9 mouse cellular contexts compared by ENCODE assay signal in genomic region chr19:10022414-10023303, GRCm38 (mm10). TPM values are rescaled to one million over a fixed set of nuclear protein-coding genes. Genes with fewer than 3 reads are reported as not detected.
A peak's percentile ranks its signal among the peaks of the same experiment; 100 is the strongest.
DNase-seq lines count a peak whose midpoint lies in the region; ATAC-seq lines count a peak whose summit lies in the region.
"Had no signal": no experiment of that assay in that cellular context is flagged by ENCODE, and none has a peak within 500 bp of the region (broad histone marks: within the 10 kb centered on the region; RNA-seq: fewer than 3 reads in every experiment).

No protein-coding gene starts in this region.

- no peak for ATAC-seq in hindbrain, embryonic 11.5 days (ENCODE audit: low FRiP score)
- ATAC-seq in kidney, embryonic 14.5 days (ENCODE audit: low FRiP score, low TSS enrichment) = no peak
- no peak for ATAC-seq in liver, embryonic 13.5 days (ENCODE audit: low read depth)
- no peak for ATAC-seq in stomach, embryonic 14.5 days (ENCODE audit: insufficient number of reproducible peaks, insufficient read depth, low FRiP score, low read depth)

- peaks cover 61% of the 10 kb centered on the region for H3K4me1 ChIP-seq in hindbrain, embryonic 10.5 days (replicated peaks)
- peaks cover 3% of the 10 kb centered on the region; the same call in 1 of the 2 replicates for H3K4me1 ChIP-seq in hindbrain, embryonic 11.5 days (replicated peaks; ENCODE audit: control insufficient read depth, insufficient read depth, low read length)
- H3K4me1 ChIP-seq in kidney, embryonic 14.5 days (ENCODE audit: control insufficient read depth, insufficient read depth, low read length) = peaks cover 41% of the 10 kb centered on the region
- peaks cover 86% of the 10 kb centered on the region for H3K4me1 ChIP-seq in liver, embryonic 13.5 days (replicated peaks)
- peaks cover 33% of the 10 kb centered on the region for H3K4me1 ChIP-seq in stomach, embryonic 14.5 days (ENCODE audit: control insufficient read depth, insufficient read depth, low read length)

- DNase-seq in hindbrain, embryonic 10.5 days (ENCODE audit: low spot score) = peak; percentile 29
- no peak for DNase-seq in hindbrain, embryonic 11.5 days (ENCODE audit: low spot score)
- peak; percentile 43 for DNase-seq in ZHBTc4 (ENCODE audit: low read depth, low spot score)
- DNase-seq in heart, adult 8-10 months (ENCODE audit: low spot score) = peak; percentile 57
- DNase-seq in liver, embryonic 13.5 days = no peak
- DNase-seq in thymus, adult 18-20 months = no peak

- 0 out of 2 replicates have a peak, but pooled peaks cover 7% of the 10 kb centered on the region for H3K36me3 ChIP-seq in hindbrain, embryonic 10.5 days
- H3K36me3 ChIP-seq in hindbrain, embryonic 11.5 days (ENCODE audit: control insufficient read depth, insufficient read depth, low read length) = no peaks in the 10 kb centered on the region
- peaks cover 3% of the 10 kb centered on the region; the same call in 1 of the 2 replicates for H3K36me3 ChIP-seq in kidney, embryonic 14.5 days (ENCODE audit: control insufficient read depth, insufficient read depth, low read length)
- H3K36me3 ChIP-seq in liver, embryonic 13.5 days = peaks cover 94% of the 10 kb centered on the region
- H3K36me3 ChIP-seq in stomach, embryonic 14.5 days (ENCODE audit: control insufficient read depth, insufficient read depth, low read length) = no peaks in the 10 kb centered on the region

- H3K27ac ChIP-seq in hindbrain, embryonic 10.5 days = peak overlapping the region; percentile 59
- H3K27ac ChIP-seq in hindbrain, embryonic 11.5 days (ENCODE audit: low read depth, low read length) = no peak overlapping the region
- H3K27ac ChIP-seq in kidney, embryonic 14.5 days (ENCODE audit: low read depth, low read length) = peak overlapping the region; percentile 18; the same call in 1 of the 2 replicates
- peak overlapping the region; percentile 58 for H3K27ac ChIP-seq in liver, embryonic 13.5 days
- H3K27ac ChIP-seq in stomach, embryonic 14.5 days (ENCODE audit: low read length) = peak overlapping the region; percentile 49; the same call in 1 of the 2 replicates

- 64% methylated on average over 5 of the region's 5 CpGs for WGBS in hindbrain, embryonic 10.5 days
- WGBS in hindbrain, embryonic 11.5 days = 63% methylated on average over 5 of the region's 5 CpGs
- 75% methylated on average over 5 of the region's 5 CpGs for WGBS in kidney, embryonic 14.5 days
- 75% methylated on average over 5 of the region's 5 CpGs for WGBS in liver, embryonic 13.5 days (ENCODE audit: insufficient replicate concordance)
- WGBS in stomach, embryonic 14.5 days = 72% methylated on average over 5 of the region's 5 CpGs

- no peak overlapping the region for H3K4me2 ChIP-seq in hindbrain, embryonic 11.5 days (replicated peaks; ENCODE audit: low read depth, low read length)
- H3K4me2 ChIP-seq in kidney, embryonic 14.5 days (replicated peaks; ENCODE audit: low read depth, low read length) = no peak overlapping the region
- H3K4me2 ChIP-seq in liver, embryonic 13.5 days = peak overlapping the region; percentile 25
- no peak overlapping the region for H3K4me2 ChIP-seq in stomach, embryonic 14.5 days (replicated peaks; ENCODE audit: low read depth, low read length)

- H3K4me3 ChIP-seq in hindbrain, embryonic 10.5 days = no peak overlapping the region
- no peak overlapping the region for H3K4me3 ChIP-seq in hindbrain, embryonic 11.5 days (ENCODE audit: low read depth, low read length)
- no peak overlapping the region for H3K4me3 ChIP-seq in kidney, embryonic 14.5 days (ENCODE audit: low read length)
- H3K4me3 ChIP-seq in liver, embryonic 13.5 days (replicated peaks) = 0 out of 2 replicates have a peak overlapping the region, but pooled peaks have one; percentile 3
- H3K4me3 ChIP-seq in stomach, embryonic 14.5 days (ENCODE audit: low read depth, low read length) = no peak overlapping the region
- H3K4me3 ChIP-seq: myocyte had no signal

- peaks cover 17% of the 10 kb centered on the region for H3K27me3 ChIP-seq in hindbrain, embryonic 10.5 days (ENCODE audit: insufficient read depth, poor library complexity, severe bottlenecking)
- peaks cover 7% of the 10 kb centered on the region; the same call in 1 of the 2 replicates for H3K27me3 ChIP-seq in hindbrain, embryonic 11.5 days (ENCODE audit: control insufficient read depth, insufficient read depth, low read length)
- no peaks in the 10 kb centered on the region for H3K27me3 ChIP-seq in kidney, embryonic 14.5 days (ENCODE audit: control insufficient read depth, insufficient read depth, low read length)
- H3K27me3 ChIP-seq in liver, embryonic 13.5 days = no peaks in the 10 kb centered on the region
- no peaks in the 10 kb centered on the region for H3K27me3 ChIP-seq in stomach, embryonic 14.5 days (ENCODE audit: control insufficient read depth, insufficient read depth, low read length)

- H3K9ac ChIP-seq in hindbrain, embryonic 11.5 days (ENCODE audit: low read depth, low read length) = no peak overlapping the region
- H3K9ac ChIP-seq in kidney, embryonic 14.5 days (ENCODE audit: low read depth, low read length) = no peak overlapping the region
- H3K9ac ChIP-seq in liver, embryonic 13.5 days = peak overlapping the region; percentile 41; the same call in 1 of the 2 replicates
- 0 out of 2 replicates have a peak overlapping the region, but pooled peaks have one; percentile 7 for H3K9ac ChIP-seq in stomach, embryonic 14.5 days (replicated peaks; ENCODE audit: low read depth, low read length)

- no peaks in the 10 kb centered on the region for H3K9me3 ChIP-seq in hindbrain, embryonic 10.5 days
- no peaks in the 10 kb centered on the region for H3K9me3 ChIP-seq in hindbrain, embryonic 11.5 days (ENCODE audit: control insufficient read depth, low read length)
- H3K9me3 ChIP-seq in kidney, embryonic 14.5 days (ENCODE audit: control insufficient read depth, low read length) = no peaks in the 10 kb centered on the region
- H3K9me3 ChIP-seq in liver, embryonic 13.5 days (replicated peaks) = no peaks in the 10 kb centered on the region
- H3K9me3 ChIP-seq in stomach, embryonic 14.5 days (ENCODE audit: control insufficient read depth, low read depth, low read length) = no peaks in the 10 kb centered on the region

RNA-seq across cellular contexts. Expression of gene Fads3, which starts 18.7 kb away (rescaled TPM):
- polyA plus RNA-seq in hindbrain, embryonic 10.5 days (2016; fragmentation: Nextera tagmentation; extraction: Ambion mirVana) = 6.7 and 8.1 TPM in 2 replicates
- polyA plus RNA-seq in hindbrain, embryonic 11.5 days (2014; fragmentation: Nextera tagmentation; extraction: Ambion mirVana) = 5.7 and 5.8 TPM in 2 replicates
- total RNA-seq in heart, adult 8-10 months (2022) = 10 to 100 TPM; 34.9 to 43.8 (median 37.4) TPM
- 8.3 and 10.4 TPM in 2 replicates for polyA plus RNA-seq in kidney, embryonic 14.5 days (2014; fragmentation: Nextera tagmentation; extraction: Ambion mirVana)
- 5.3 and 7.3 TPM in 2 replicates for polyA plus RNA-seq in liver, embryonic 13.5 days (2015; fragmentation: Nextera tagmentation; extraction: Ambion mirVana)
- 9.1 and 11.2 TPM in 2 replicates for polyA plus RNA-seq in stomach, embryonic 14.5 days (2014; fragmentation: Nextera tagmentation; extraction: Ambion mirVana)

RNA-seq across cellular contexts. Expression of gene Rab3il1, which starts 21.2 kb away (rescaled TPM):
- polyA plus RNA-seq in hindbrain, embryonic 10.5 days (2016; fragmentation: Nextera tagmentation; extraction: Ambion mirVana) = 39.7 and 39.8 TPM in 2 replicates
- polyA plus RNA-seq in hindbrain, embryonic 11.5 days (2014; fragmentation: Nextera tagmentation; extraction: Ambion mirVana) = 35.7 and 35.9 TPM in 2 replicates
- 1 to 10 TPM; 6.3 to 8.1 (median 7.5) TPM for total RNA-seq in heart, adult 8-10 months (2022)
- polyA plus RNA-seq in kidney, embryonic 14.5 days (2014; fragmentation: Nextera tagmentation; extraction: Ambion mirVana) = 20.3 and 26.2 TPM in 2 replicates
- polyA plus RNA-seq in liver, embryonic 13.5 days (2015; fragmentation: Nextera tagmentation; extraction: Ambion mirVana) = 196 and 207 TPM in 2 replicates
- polyA plus RNA-seq in stomach, embryonic 14.5 days (2014; fragmentation: Nextera tagmentation; extraction: Ambion mirVana) = 26.0 and 28.6 TPM in 2 replicates

RNA-seq across cellular contexts. Expression of gene Best1, which starts 21.2 kb away (rescaled TPM):
- 1.8 TPM in 2 replicates for polyA plus RNA-seq in hindbrain, embryonic 10.5 days (2016; fragmentation: Nextera tagmentation; extraction: Ambion mirVana)
- 0.91 and 1.1 TPM in 2 replicates for polyA plus RNA-seq in hindbrain, embryonic 11.5 days (2014; fragmentation: Nextera tagmentation; extraction: Ambion mirVana)
- under 1 TPM in 2 of 4 experiments, not detected in 2; 0.14 to 0.65 TPM for total RNA-seq in heart, adult 8-10 months (2022)
- polyA plus RNA-seq in kidney, embryonic 14.5 days (2014; fragmentation: Nextera tagmentation; extraction: Ambion mirVana) = 1.1 and 1.2 TPM in 2 replicates
- 0.17 and 0.20 TPM in 2 replicates for polyA plus RNA-seq in liver, embryonic 13.5 days (2015; fragmentation: Nextera tagmentation; extraction: Ambion mirVana)
- polyA plus RNA-seq in stomach, embryonic 14.5 days (2014; fragmentation: Nextera tagmentation; extraction: Ambion mirVana) = 0.35 and 0.72 TPM in 2 replicates

RNA-seq across cellular contexts. Expression of gene Fth1, which starts 42.3 kb away (rescaled TPM):
- polyA plus RNA-seq in hindbrain, embryonic 10.5 days (2016; fragmentation: Nextera tagmentation; extraction: Ambion mirVana) = 1,451 and 1,593 TPM in 2 replicates
- polyA plus RNA-seq in hindbrain, embryonic 11.5 days (2014; fragmentation: Nextera tagmentation; extraction: Ambion mirVana) = 1,301 and 1,416 TPM in 2 replicates
- 1,000 to 10,000 TPM; 2,773 to 3,210 (median 2,950) TPM for total RNA-seq in heart, adult 8-10 months (2022)
- polyA plus RNA-seq in kidney, embryonic 14.5 days (2014; fragmentation: Nextera tagmentation; extraction: Ambion mirVana) = 1,412 and 1,461 TPM in 2 replicates
- 5,062 and 5,153 TPM in 2 replicates for polyA plus RNA-seq in liver, embryonic 13.5 days (2015; fragmentation: Nextera tagmentation; extraction: Ambion mirVana)
- polyA plus RNA-seq in stomach, embryonic 14.5 days (2014; fragmentation: Nextera tagmentation; extraction: Ambion mirVana) = 1,491 and 1,524 TPM in 2 replicates

Comparison
In these comparisons a context has a peak if more than half of its experiments do, and no peak if none do; other contexts are left out.
1. DNase-seq: peak in hindbrain, embryonic 10.5 days (single experiment), ZHBTc4 (single experiment) and heart, adult 8-10 months (single experiment); none in hindbrain, embryonic 11.5 days (single experiment), liver, embryonic 13.5 days (single experiment) and thymus, adult 18-20 months (0 of 2).
2. H3K9ac ChIP-seq: peak in liver, embryonic 13.5 days (single experiment) and stomach, embryonic 14.5 days (single experiment); none in hindbrain, embryonic 11.5 days (single experiment) and kidney, embryonic 14.5 days (single experiment).